Mouse (Mus musculus): Measurements from ENCODE around the gene Sugct. TPM values are rescaled to one million over a fixed set of nuclear protein-coding genes. Genes with fewer than 3 reads are reported as not detected.

The Sugct gene
- total and polyA plus RNA-seq, 3 experiments = 1.0 to 3.0 TPM; not detected in 1

- no peak for TF ChIP-seq NRF1 (IDR thresholded peaks at IDR 0.05; ENCODE audit: insufficient read depth, low read depth, low read length, poor library complexity, severe bottlenecking)
- TF ChIP-seq BHLHE40 (IDR thresholded peaks at IDR 0.05; ENCODE audit: borderline replicate concordance, low read depth, low read length) = no peak
- no peak for TF ChIP-seq RAD21 (IDR thresholded peaks at IDR 0.05; ENCODE audit: low read depth, low read length)
- peak; percentile 53 to 86; a peak in 3 of 4 replicates for TF ChIP-seq POLR2A (IDR thresholded peaks at IDR 0.05; ENCODE audit: control insufficient read depth in 1 of 2, insufficient read depth in 1 of 2, low read depth in 1 of 2, low read length in 2 of 2, poor library complexity in 1 of 2)
- TF ChIP-seq ELF1 (IDR thresholded peaks at IDR 0.05; ENCODE audit: low read depth, low read length) = peak; percentile 90
Observed at GRCm38 (mm10) chr13:17694911-17695699, at the start of gene Sugct, which contains the start of gene Mplkip (continued).

- H3K4me1 ChIP-seq (ENCODE audit: control insufficient read depth in 1 of 2, insufficient read depth in 2 of 2, low read length in 2 of 2) = no peaks in the 10 kb centered on the region; a peak in 1 of 4 replicates
- TF ChIP-seq HCFC1 (IDR thresholded peaks at IDR 0.05; ENCODE audit: low read depth, low read length) = no peak
- no peak for TF ChIP-seq POLR2AphosphoS5 (IDR thresholded peaks at IDR 0.05; ENCODE audit: borderline replicate concordance, low read depth, low read length)
- TF ChIP-seq EP300 (IDR thresholded peaks at IDR 0.05; ENCODE audit: low read depth in 1 of 2, low read length in 2 of 2) = no peak
- TF ChIP-seq SIN3A (IDR thresholded peaks at IDR 0.05; ENCODE audit: low read length) = no peak
- TF ChIP-seq MEF2A (IDR thresholded peaks at IDR 0.05; ENCODE audit: extremely low read depth, insufficient replicate concordance, low read depth, low read length, poor library complexity, severe bottlenecking) = no peak
- TF ChIP-seq MAFK (IDR thresholded peaks at IDR 0.05; ENCODE audit: borderline replicate concordance, low read depth, low read length) = no peak
- TF ChIP-seq RCOR1 (IDR thresholded peaks at IDR 0.05; ENCODE audit: low read depth, low read length) = no peak
- TF ChIP-seq CHD2 (IDR thresholded peaks at IDR 0.05; ENCODE audit: low read length) = no peak
- no peak for TF ChIP-seq GATA1 (IDR thresholded peaks at IDR 0.05; ENCODE audit: low read depth, low read length)
- no peak for TF ChIP-seq JUND (IDR thresholded peaks at IDR 0.05; ENCODE audit: low read depth, low read length)
- no peak for TF ChIP-seq BHLHE40 (IDR thresholded peaks at IDR 0.05; ENCODE audit: borderline replicate concordance, low read depth, low read length)
- no peak for TF ChIP-seq SMC3 (IDR thresholded peaks at IDR 0.05; ENCODE audit: low read depth, low read length)
- no peak for TF ChIP-seq USF1 (IDR thresholded peaks at IDR 0.05; ENCODE audit: low read depth, low read length)
- no peak for TF ChIP-seq GABPA (IDR thresholded peaks at IDR 0.05; ENCODE audit: low read depth, low read length)
- no peak for TF ChIP-seq NRF1 (IDR thresholded peaks at IDR 0.05; ENCODE audit: insufficient read depth, low read depth, low read length, poor library complexity, severe bottlenecking)
- no peak for TF ChIP-seq ZC3H11A (IDR thresholded peaks at IDR 0.05; ENCODE audit: low read depth, low read length)
- no peak for TF ChIP-seq ZKSCAN1 (IDR thresholded peaks at IDR 0.05; ENCODE audit: low read depth, low read length)
- TF ChIP-seq MXI1 (IDR thresholded peaks at IDR 0.05; ENCODE audit: low read depth, low read length) = no peak
- no peaks in the 10 kb centered on the region for H3K27me3 ChIP-seq (ENCODE audit: control insufficient read depth in 1 of 2, insufficient read depth in 2 of 2, low read length in 2 of 2)
- no peak overlapping the region for H3K4me3 ChIP-seq (ENCODE audit: control insufficient read depth in 1 of 2, insufficient read depth in 1 of 2, low read depth in 2 of 2, low read length in 2 of 2)
- H3K9ac ChIP-seq (ENCODE audit: control insufficient read depth, low read depth, low read length, poor library complexity, severe bottlenecking) = no peak overlapping the region
- no peak for DNase-seq (ENCODE audit: low read depth, low spot score)
- peaks cover 8 to 20% of the 10 kb centered on the region in 2 experiments for H3K36me3 ChIP-seq (ENCODE audit: control insufficient read depth in 1 of 2, insufficient read depth in 2 of 2, low read length in 2 of 2)
- no peak overlapping the region for H3K27ac ChIP-seq (ENCODE audit: control insufficient read depth, low read depth, low read length)
- no peaks in the 10 kb centered on the region for H3K9me3 ChIP-seq (replicated peaks; ENCODE audit: insufficient read depth, low read length)
- no peaks in the 10 kb centered on the region for H3K79me2 ChIP-seq (ENCODE audit: control insufficient read depth, insufficient read depth, low read length, poor library complexity)
Observed at GRCm38 (mm10) chr13:17728798-17729197, 33.4 kb upstream of the Sugct start.
